Mouse (Mus musculus): Measurements from ENCODE around the gene 1700113H08Rik.

DNA sequence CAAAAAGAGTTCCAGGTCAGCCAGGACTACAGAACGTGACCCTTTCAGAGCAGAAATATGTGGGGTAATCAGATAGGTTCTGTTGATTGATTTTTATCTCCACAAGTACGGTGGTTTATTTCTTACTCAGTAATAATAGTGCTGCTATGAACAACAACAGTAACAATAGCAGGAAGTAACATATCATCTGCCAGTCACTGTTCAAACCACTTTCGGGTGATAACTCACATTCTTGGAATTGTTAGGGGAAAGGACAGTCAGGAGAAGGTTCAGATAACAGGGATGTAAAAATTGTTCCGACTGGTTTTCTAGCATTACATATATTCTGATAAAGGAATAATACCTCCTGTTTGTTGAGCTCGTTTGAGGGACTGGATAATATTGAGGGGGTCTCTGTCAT is 42.4 kb upstream of the 1700113H08Rik start:
- TF ChIP-seq POLR2A (IDR thresholded peaks at IDR 0.05; ENCODE audit: low read depth, low read length) (no peak), CTCF (IDR thresholded peaks at IDR 0.05; ENCODE audit: extremely low read depth, insufficient read depth, insufficient read length, insufficient replicate concordance) (no peak)

All from spleen, adult 2 months (tissue).